Mouse (Mus musculus): ENCODE results near the gene Acan.

The Acan gene

GRCm38 (mm10) chr7:79139891-79140591 is 86.8 kb downstream of the Acan start:
- no peak for DNase-seq (ENCODE audit: low spot score)

GRCm38 (mm10) chr7:79140897-79141296 is 87.6 kb downstream of the Acan start:
- DNase-seq (ENCODE audit: low spot score), result peak; percentile 79

- DNase-seq (ENCODE audit: low spot score), result no peak
Observed at GRCm38 (mm10) chr7:79147011-79147837, 93.9 kb downstream of the Acan start.

- DNase-seq (ENCODE audit: low spot score), result no peak
Observed at GRCm38 (mm10) chr7:79147931-79148653, 94.8 kb downstream of the Acan start.

- DNase-seq (ENCODE audit: low spot score), result peak; percentile 89
Observed at GRCm38 (mm10) chr7:79148711-79149266, 95.5 kb downstream of the Acan start, which contains the start of gene Mfge8. Gene Mfge8, minus strand, starts transcription at chr7:79149060.

- DNase-seq (ENCODE audit: low spot score), result no peak
Observed at GRCm38 (mm10) chr7:79149522-79149921, 96.2 kb downstream of the Acan start.

GRCm38 (mm10) chr7:79159406-79159805 is 106.1 kb downstream of the Acan start:
- DNase-seq (ENCODE audit: low spot score), result no peak

All from urinary bladder, postnatal 25 days (tissue).